Mouse (Mus musculus) left cerebral cortex, adult 18-20 months (tissue): ENCODE data around the gene Trp53i11. TPM values are rescaled to one million over a fixed set of nuclear protein-coding genes. Genes with fewer than 3 reads are reported as not detected.
A peak's percentile ranks its signal among the peaks of the same experiment; 100 is the strongest.

ENCODE experiments used
- DNase-seq, 2 experiments: peaks; one replicate each; pipeline ENCODE4 v3.0.0; 2021 to 2022; ENCODE audit warnings: low spot score in 2 of 2, mixed read lengths in 1 of 2
- total RNA-seq, 2 experiments: library from RNA; stranded (reverse); gene quantifications; 2 replicates each; pipeline ENCODE4 v1.2.3; 2021

The Trp53i11 gene
- total RNA-seq, 2 experiments from 2014 or later, result 112 to 128 TPM

DNA sequence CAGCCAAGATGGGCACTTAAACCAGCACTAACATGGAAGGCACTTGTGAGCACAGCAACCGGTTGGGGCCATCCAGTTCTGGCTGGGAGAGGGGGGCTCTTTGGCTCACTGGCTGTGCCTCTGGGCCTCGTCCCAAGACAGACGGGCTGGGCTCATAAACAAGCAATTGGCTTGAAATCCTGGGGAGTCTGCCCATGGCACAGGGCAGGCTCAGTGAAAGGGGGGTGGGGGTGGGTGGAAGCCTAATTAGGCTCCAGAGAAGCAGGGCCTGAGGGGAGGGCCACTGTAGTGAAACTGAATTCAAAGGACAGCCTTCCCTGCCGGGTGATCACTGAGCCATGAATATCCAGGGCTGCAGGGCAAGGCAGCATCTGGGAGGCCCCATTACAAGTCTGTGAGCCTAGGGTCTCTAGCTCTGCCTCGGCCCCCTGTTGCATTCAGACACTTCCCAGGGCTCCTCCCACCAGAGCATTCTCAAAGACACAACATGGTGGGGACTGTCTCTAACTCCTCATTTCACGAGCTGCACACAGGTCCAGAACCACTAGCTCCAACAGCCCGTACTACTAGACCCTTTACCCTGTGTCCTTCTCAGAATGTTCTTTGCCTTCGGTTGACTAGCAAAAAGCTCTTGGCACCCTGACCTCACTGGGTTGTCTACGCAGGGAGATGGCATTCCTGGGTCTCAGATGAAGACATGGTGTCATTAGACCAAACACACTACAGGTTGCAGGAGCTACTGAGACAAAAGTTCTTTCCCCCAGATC is 40.5 kb downstream of the Trp53i11 start:
- DNase-seq, result peak in 1 of 2 experiments; percentile 22

GRCm38 (mm10) chr2:93228480-93228824 is 41.1 kb downstream of the Trp53i11 start:
- no peak for DNase-seq

DNA sequence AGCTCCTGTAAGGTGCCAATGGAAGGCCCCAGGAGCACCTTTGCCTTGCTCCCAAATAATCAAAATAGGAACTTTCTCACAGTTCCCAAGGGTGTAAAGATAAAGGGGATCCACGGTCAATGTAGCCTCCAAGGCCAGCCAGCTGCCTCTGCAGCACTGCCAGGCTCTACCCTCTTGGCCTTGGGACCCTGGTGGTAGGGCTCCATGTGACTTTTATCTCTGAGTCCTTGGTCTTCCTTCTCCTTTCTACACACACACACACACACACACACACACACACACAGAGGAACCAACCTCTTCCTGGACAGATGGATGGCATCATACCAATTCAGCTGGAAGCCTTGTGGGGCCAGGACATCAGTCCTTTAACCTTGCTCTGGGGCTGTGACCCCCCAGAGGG is 44.8 kb downstream of the Trp53i11 start:
- DNase-seq, result no peak

- no peak for DNase-seq
Observed at GRCm38 (mm10) chr2:93237055-93237454, 49.7 kb downstream of the Trp53i11 start.

- no peak for DNase-seq
Observed at GRCm38 (mm10) chr2:93238864-93239263, 51.5 kb downstream of the Trp53i11 start.

DNA sequence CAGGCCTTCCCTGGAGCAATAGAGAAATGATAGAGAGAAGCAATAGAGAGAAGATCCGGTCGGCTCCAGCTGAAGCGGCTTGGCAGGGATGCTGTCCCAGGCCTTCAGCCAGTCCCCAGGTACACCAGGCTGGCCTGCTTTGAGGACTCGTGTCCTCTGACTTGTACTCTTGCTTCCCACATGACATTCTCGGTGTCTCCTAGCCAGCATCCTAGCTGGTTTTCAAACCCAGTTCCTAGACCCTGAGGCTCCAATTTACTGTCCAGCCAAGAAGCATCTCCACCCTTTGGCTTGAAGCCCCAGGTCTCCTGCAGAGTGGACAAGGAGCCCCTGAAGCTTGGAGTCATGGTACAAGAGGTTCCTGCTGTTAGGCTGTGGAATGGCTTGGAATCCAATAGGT is 54.8 kb downstream of the Trp53i11 start:
- no peak for DNase-seq

DNA sequence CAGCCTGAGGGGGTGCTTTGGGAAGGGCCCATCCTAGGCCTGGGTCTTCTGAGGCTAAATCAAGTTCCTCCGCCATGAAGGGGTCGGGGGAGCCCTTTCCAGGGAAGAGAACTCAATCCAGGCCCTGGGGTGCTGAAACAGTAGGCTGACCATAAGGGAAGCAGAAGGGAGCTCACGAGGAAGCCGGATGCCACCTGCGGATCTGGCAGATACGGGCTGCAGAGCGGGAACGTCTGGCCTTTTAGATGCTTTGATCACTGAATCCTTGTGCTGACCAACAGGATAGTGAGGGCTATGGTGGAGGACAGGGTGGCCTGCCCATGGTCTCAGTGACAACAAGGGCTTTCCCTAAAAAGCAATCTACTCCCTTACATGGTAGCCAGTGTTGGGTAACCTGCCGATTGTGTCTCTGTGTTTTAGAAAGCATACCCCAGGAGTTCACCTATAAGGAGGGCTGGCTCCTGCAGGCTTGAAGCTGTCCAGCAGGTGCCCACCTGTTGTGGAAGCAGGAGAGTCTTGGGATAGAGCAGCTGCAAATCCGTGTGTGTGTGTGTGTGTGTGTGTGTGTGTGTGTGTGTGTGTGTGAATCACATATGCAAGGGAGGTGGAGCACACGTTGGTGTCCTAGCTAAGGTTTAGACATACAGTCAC is 56.2 kb downstream of the Trp53i11 start:
- no peak for DNase-seq

DNA sequence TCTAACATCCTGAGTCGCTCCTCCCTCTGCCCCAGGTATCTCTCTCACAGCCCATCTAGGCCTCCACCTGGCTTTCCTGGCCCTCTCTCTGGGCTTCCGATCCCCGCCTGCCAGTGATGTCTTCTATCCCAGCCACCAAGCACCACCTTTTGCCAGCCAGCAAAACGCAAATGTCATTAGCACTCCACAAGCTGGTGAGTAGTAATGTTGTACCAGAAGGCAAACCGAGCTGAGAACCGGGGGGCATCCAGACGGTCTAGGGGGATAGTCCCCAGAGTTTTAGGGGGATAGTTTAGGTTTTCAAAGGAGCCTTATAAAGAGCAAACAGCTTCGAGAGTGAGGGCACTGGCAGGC is 56.7 kb downstream of the Trp53i11 start:
- no peak for DNase-seq

DNA sequence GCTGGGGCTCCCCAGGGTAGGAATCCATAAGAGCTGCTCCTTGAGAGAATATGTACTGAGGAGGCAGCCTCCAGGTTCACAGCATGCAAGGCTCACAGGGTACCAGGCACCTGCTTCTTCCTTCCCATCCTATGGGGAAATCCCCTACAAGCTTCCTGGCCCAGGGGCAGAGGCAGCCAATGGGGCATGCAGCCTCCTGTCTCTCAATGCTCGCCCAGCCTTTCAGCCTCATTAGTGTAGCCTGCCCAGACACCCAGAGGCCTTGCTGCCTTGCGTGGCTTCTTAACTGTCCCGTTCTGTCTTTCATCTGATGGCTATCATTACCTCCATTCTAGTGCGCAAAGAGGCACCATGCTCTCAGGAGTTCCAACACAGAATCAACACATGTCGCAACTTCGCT is 61.7 kb downstream of the Trp53i11 start:
- DNase-seq, result no peak

DNA sequence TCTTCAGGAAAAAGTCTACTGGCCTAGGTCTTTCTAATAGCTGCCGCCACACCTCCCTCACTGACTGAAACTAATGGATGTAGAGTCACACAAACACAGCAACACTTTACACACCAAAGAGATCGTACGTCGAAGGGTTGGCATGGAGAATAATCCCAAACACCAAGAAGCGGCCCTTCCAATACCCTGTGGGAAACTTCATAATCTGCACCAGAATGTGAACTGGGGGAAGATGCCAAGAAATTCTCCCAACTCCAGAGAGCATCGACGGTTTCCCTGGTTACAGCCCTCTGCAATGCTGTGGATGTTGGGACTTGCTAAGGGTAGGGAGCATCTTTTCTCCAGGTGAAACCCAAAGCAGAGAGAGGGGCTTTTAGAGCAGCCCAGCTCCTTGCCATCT is 63.3 kb downstream of the Trp53i11 start:
- DNase-seq, result no peak

Other genes starting within 250 kb of the Trp53i11 start
- 10 to 100 TPM; 21.1 to 22.5 TPM for gene Prdm11, start 141.4 kb upstream of the Trp53i11 start, total RNA-seq
- gene Tspan18, start 147.0 kb downstream of the Trp53i11 start, total RNA-seq, result 1 to 10 TPM; 1.4 to 1.6 TPM